Mouse (Mus musculus): ENCODE data around the gene Myh13. TPM values are rescaled to one million over a fixed set of nuclear protein-coding genes. Genes with fewer than 3 reads are reported as not detected.

The Myh13 gene
- total and polyA plus RNA-seq, 3 experiments = not detected

DNA sequence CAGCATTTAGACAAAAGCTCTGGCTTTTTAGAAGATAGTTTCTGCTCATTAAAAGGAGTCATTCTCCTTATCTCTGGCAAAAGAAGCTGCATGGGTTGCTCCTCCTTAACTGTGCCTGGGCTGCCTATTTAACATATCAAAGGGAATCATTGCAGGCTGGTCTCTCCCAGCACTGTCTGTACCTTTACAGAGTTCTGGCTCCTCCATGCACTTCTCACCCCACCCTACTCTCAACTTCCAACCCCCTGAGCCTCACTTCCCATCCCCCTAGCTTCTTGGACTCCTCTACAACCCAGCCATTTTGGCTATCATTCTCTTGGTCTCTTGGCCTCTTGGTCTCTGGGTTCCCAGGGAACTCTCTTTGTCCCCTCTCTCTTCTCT lies 24.4 kb downstream of the Myh13 start:
- H3K4me3 ChIP-seq (ENCODE audit: control insufficient read depth in 1 of 2, insufficient read depth in 1 of 2, low read depth in 2 of 2, low read length in 2 of 2) = no peak overlapping the region
- no peak overlapping the region for H3K27ac ChIP-seq (ENCODE audit: control insufficient read depth, low read depth, low read length)
- H3K4me1 ChIP-seq (ENCODE audit: control insufficient read depth in 1 of 2, insufficient read depth in 2 of 2, low read length in 2 of 2) = no peaks in the 10 kb centered on the region
- H3K36me3 ChIP-seq (ENCODE audit: control insufficient read depth in 1 of 2, insufficient read depth in 2 of 2, low read length in 2 of 2) = no peaks in the 10 kb centered on the region
- DNase-seq (ENCODE audit: low read depth, low spot score) = no peak
- no peaks in the 10 kb centered on the region for H3K9me3 ChIP-seq (replicated peaks; ENCODE audit: insufficient read depth, low read length)
- TF ChIP-seq UBTF (IDR thresholded peaks at IDR 0.05; ENCODE audit: borderline replicate concordance, insufficient read depth, low read depth, low read length) (no peak), MYC (IDR thresholded peaks at IDR 0.05; ENCODE audit: low read depth, low read length) (no peak), POLR2AphosphoS2 (IDR thresholded peaks at IDR 0.05; ENCODE audit: low read length) (no peak), TAL1 (IDR thresholded peaks at IDR 0.05; ENCODE audit: low read length) (no peak), RAD21 (IDR thresholded peaks at IDR 0.05; ENCODE audit: low read depth, low read length) (no peak), KAT2A (conservative IDR thresholded peaks at IDR 0.05; ENCODE audit: low read depth, low read length) (no peak), ZKSCAN1 (IDR thresholded peaks at IDR 0.05; ENCODE audit: low read depth, low read length) (no peak), GATA1 (IDR thresholded peaks at IDR 0.05; ENCODE audit: low read depth, low read length) (no peak), RCOR1 (IDR thresholded peaks at IDR 0.05; ENCODE audit: low read depth, low read length) (no peak), TBP (IDR thresholded peaks at IDR 0.05; ENCODE audit: low read depth, low read length) (no peak), MEF2A (IDR thresholded peaks at IDR 0.05; ENCODE audit: extremely low read depth, insufficient replicate concordance, low read depth, low read length, poor library complexity, severe bottlenecking) (no peak), JUND (IDR thresholded peaks at IDR 0.05; ENCODE audit: low read depth, low read length) (no peak), ZMIZ1 (IDR thresholded peaks at IDR 0.05; ENCODE audit: low read depth, low read length) (no peak), MYB (IDR thresholded peaks at IDR 0.05; ENCODE audit: low read depth, low read length) (no peak), MXI1 (IDR thresholded peaks at IDR 0.05; ENCODE audit: low read depth, low read length) (no peak), POLR2A (IDR thresholded peaks at IDR 0.05; ENCODE audit: control insufficient read depth in 1 of 2, insufficient read depth in 1 of 2, low read depth in 1 of 2, low read length in 2 of 2, poor library complexity in 1 of 2) (no peak), CTCF (IDR thresholded peaks at IDR 0.05 in 2 of 3, conservative IDR thresholded peaks at IDR 0.05 in 1 of 3; ENCODE audit: control insufficient read depth in 1 of 3, insufficient read depth in 1 of 3, low read depth in 2 of 3, low read length in 3 of 3, poor library complexity in 1 of 3, severe bottlenecking in 1 of 3) (no peak)
- H3K9ac ChIP-seq (ENCODE audit: control insufficient read depth, low read depth, low read length, poor library complexity, severe bottlenecking) = no peak overlapping the region
- H3K27me3 ChIP-seq (ENCODE audit: control insufficient read depth in 1 of 2, insufficient read depth in 2 of 2, low read length in 2 of 2) = no peaks in the 10 kb centered on the region
- no peaks in the 10 kb centered on the region for H3K79me2 ChIP-seq (ENCODE audit: control insufficient read depth, insufficient read depth, low read length, poor library complexity)

DNA sequence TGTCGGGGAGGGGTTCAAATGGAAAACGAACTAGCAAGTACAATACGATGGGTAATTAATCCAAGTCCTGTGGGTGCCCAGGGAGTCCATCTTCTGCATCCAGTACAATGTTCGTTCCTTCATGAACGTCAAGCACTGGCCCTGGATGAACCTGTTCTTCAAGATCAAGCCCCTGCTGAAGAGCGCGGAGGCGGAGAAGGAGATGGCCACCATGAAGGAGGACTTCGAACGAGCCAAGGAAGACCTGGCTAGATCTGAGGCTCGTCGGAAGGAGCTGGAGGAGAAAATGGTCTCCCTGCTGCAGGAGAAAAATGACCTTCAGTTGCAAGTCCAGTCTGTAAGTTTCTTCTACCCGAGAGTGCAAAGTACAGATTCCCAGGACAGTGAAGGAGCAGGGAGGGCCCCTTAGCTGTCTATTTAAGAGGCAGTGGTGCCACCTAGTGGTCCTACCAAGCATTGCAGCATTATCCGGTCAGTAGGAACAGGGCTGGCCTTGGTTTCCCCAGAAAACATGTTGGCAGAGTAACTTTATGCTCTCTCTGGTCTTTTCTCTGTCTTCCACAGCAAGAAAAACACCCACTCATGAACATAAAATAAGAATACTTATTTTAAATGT lies 28.8 kb downstream of the Myh13 start:
- no peak overlapping the region for H3K9ac ChIP-seq (ENCODE audit: control insufficient read depth, low read depth, low read length, poor library complexity, severe bottlenecking)
- no peak overlapping the region for H3K27ac ChIP-seq (ENCODE audit: control insufficient read depth, low read depth, low read length)
- TF ChIP-seq CTCF (IDR thresholded peaks at IDR 0.05 in 2 of 3, conservative IDR thresholded peaks at IDR 0.05 in 1 of 3; ENCODE audit: control insufficient read depth in 1 of 3, insufficient read depth in 1 of 3, low read depth in 2 of 3, low read length in 3 of 3, poor library complexity in 1 of 3, severe bottlenecking in 1 of 3) = peak; percentile 65 to 73 (median 70)
- TF ChIP-seq MAFK (IDR thresholded peaks at IDR 0.05; ENCODE audit: borderline replicate concordance, low read depth, low read length) = no peak
- TF ChIP-seq SMC3 (IDR thresholded peaks at IDR 0.05; ENCODE audit: low read depth, low read length) = peak; percentile 47
- TF ChIP-seq POLR2AphosphoS5 (IDR thresholded peaks at IDR 0.05; ENCODE audit: borderline replicate concordance, low read depth, low read length) = no peak
- no peak for TF ChIP-seq POLR2AphosphoS2 (IDR thresholded peaks at IDR 0.05; ENCODE audit: low read length)
- TF ChIP-seq RAD21 (IDR thresholded peaks at IDR 0.05; ENCODE audit: low read depth, low read length) = peak; percentile 40
- H3K27me3 ChIP-seq (ENCODE audit: control insufficient read depth in 1 of 2, insufficient read depth in 2 of 2, low read length in 2 of 2) = no peaks in the 10 kb centered on the region
- no peak overlapping the region for H3K4me3 ChIP-seq (ENCODE audit: control insufficient read depth in 1 of 2, insufficient read depth in 1 of 2, low read depth in 2 of 2, low read length in 2 of 2)
- no peaks in the 10 kb centered on the region for H3K36me3 ChIP-seq (ENCODE audit: control insufficient read depth in 1 of 2, insufficient read depth in 2 of 2, low read length in 2 of 2)
- H3K4me1 ChIP-seq (ENCODE audit: control insufficient read depth in 1 of 2, insufficient read depth in 2 of 2, low read length in 2 of 2) = no peaks in the 10 kb centered on the region
- H3K79me2 ChIP-seq (ENCODE audit: control insufficient read depth, insufficient read depth, low read length, poor library complexity) = no peaks in the 10 kb centered on the region
- H3K9me3 ChIP-seq (replicated peaks; ENCODE audit: insufficient read depth, low read length) = no peaks in the 10 kb centered on the region
- DNase-seq (ENCODE audit: low read depth, low spot score) = peak; percentile 55

All from MEL (cell line).